Mouse (Mus musculus): ENCODE measurements around the gene Msantd1.

Msantd1 gene

GRCm38 (mm10) chr5:34924519-34924918 is 16.7 kb downstream of the Msantd1 start:
- no peak for DNase-seq (ENCODE audit: low spot score in 2 of 2)

GRCm38 (mm10) chr5:34927648-34928047 is 19.8 kb downstream of the Msantd1 start:
- DNase-seq (ENCODE audit: low spot score in 2 of 2), result no peak

GRCm38 (mm10) chr5:34930151-34930975 is 22.6 kb downstream of the Msantd1 start:
- DNase-seq (ENCODE audit: low spot score in 2 of 2), result no peak

GRCm38 (mm10) chr5:34931091-34931490 is 23.3 kb downstream of the Msantd1 start:
- DNase-seq (ENCODE audit: low spot score in 2 of 2), result no peak

GRCm38 (mm10) chr5:34931516-34932457 is 24.0 kb downstream of the Msantd1 start:
- DNase-seq (ENCODE audit: low spot score in 2 of 2), result no peak

GRCm38 (mm10) chr5:34932458-34932806 is 24.6 kb downstream of the Msantd1 start:
- DNase-seq (ENCODE audit: low spot score in 2 of 2), result no peak

- DNase-seq (ENCODE audit: low spot score in 2 of 2), result no peak
These were observed 25.6 kb downstream of the Msantd1 start for GRCm38 (mm10) chr5:34933461-34933860.

GRCm38 (mm10) chr5:34941710-34942470 is 34.1 kb downstream of the Msantd1 start:
- no peak for DNase-seq (ENCODE audit: low spot score in 2 of 2)

GRCm38 (mm10) chr5:34943428-34943827 is 35.6 kb downstream of the Msantd1 start:
- no peak for DNase-seq (ENCODE audit: low spot score in 2 of 2)

GRCm38 (mm10) chr5:34948861-34949760 is 41.3 kb downstream of the Msantd1 start, which contains the start of gene Rgs12:
Gene Rgs12 (plus strand): TSS chr5:34949445.
- DNase-seq (ENCODE audit: low spot score in 2 of 2), result peak; percentile 23 to 25

GRCm38 (mm10) chr5:34949769-34950211 is 42.0 kb downstream of the Msantd1 start:
- DNase-seq (ENCODE audit: low spot score in 2 of 2), result no peak

GRCm38 (mm10) chr5:34950486-34951160 is 42.8 kb downstream of the Msantd1 start:
- no peak for DNase-seq (ENCODE audit: low spot score in 2 of 2)

GRCm38 (mm10) chr5:34951161-34951834 is 43.5 kb downstream of the Msantd1 start:
- DNase-seq (ENCODE audit: low spot score in 2 of 2), result no peak

GRCm38 (mm10) chr5:34954508-34954907 is 46.7 kb downstream of the Msantd1 start:
- no peak for DNase-seq (ENCODE audit: low spot score in 2 of 2)

GRCm38 (mm10) chr5:34955630-34956029 is 47.8 kb downstream of the Msantd1 start:
- no peak for DNase-seq (ENCODE audit: low spot score in 2 of 2)

GRCm38 (mm10) chr5:34956151-34956550 is 48.3 kb downstream of the Msantd1 start:
- no peak for DNase-seq (ENCODE audit: low spot score in 2 of 2)

- DNase-seq (ENCODE audit: low spot score in 2 of 2), result peak; percentile 30 to 40
These were observed 49.2 kb downstream of the Msantd1 start for GRCm38 (mm10) chr5:34957015-34957414.

- DNase-seq (ENCODE audit: low spot score in 2 of 2), result no peak
These were observed 52.2 kb downstream of the Msantd1 start for GRCm38 (mm10) chr5:34960021-34960420.

- no peak for DNase-seq (ENCODE audit: low spot score in 2 of 2)
These were observed 57.7 kb downstream of the Msantd1 start for GRCm38 (mm10) chr5:34965531-34965930.

All from right cerebral cortex, adult 2 months (tissue).